ENCODE assay signal across 11 mouse cellular contexts in the genomic region with DNA sequence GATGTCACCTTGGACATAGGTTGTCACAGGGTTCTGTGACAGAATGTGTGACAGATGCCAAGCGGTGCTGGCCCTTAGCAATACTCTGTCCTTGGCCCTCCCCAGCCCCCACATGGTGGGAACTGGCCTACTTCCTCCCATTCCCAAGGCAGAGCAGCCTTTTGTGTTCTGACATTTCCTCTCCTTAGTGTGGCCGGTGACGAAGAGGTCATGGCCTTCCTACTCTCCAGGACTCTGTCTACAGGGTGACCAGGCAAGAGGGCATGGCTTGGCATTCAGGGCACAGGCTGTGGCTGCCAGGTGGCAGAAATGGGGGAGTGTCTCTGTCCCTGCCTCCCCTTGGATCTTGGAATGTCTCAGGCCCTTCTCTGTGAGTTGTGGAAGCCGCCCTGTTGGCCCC. TPM values are rescaled to one million over a fixed set of nuclear protein-coding genes. Genes with fewer than 3 reads are reported as not detected.
DNase-seq lines count a peak whose midpoint lies in the region; ATAC-seq and TF ChIP-seq lines count a peak whose summit lies in the region.
"Had no signal": no experiment of that assay in that cellular context is flagged by ENCODE, and none has a peak within 500 bp of the region (broad histone marks: within the 10 kb centered on the region; RNA-seq: fewer than 3 reads in every experiment).

No protein-coding gene starts in this region.

- peak overlapping the region; percentile 5 for H3K4me3 ChIP-seq in gastrocnemius, adult 2 months
- no peak overlapping the region for H3K4me3 ChIP-seq in neural tube, embryonic 15.5 days (replicated peaks)
- H3K4me3 ChIP-seq in myocyte, result no peak overlapping the region

- peak; percentile 38 for DNase-seq in gastrocnemius, adult 2 months
- DNase-seq in gastrocnemius, postnatal 36 days, result no peak
- DNase-seq in neural tube, embryonic 10.5 days (ENCODE audit: extremely low spot score, low spot score), result no peak
- peak; percentile 43 for DNase-seq in heart, postnatal 4 days
- DNase-seq in retina, postnatal 1 day, result no peak
- DNase-seq in Muller cell, postnatal 12 days (ENCODE audit: inconsistent ontology term), result no peak
- DNase-seq: thymus, postnatal 25 days had no signal

- H3K9me3 ChIP-seq in neural tube, embryonic 15.5 days (replicated peaks), result no peaks in the 10 kb centered on the region

- no peak for ATAC-seq in neural tube, embryonic 15.5 days (ENCODE audit: low FRiP score)

- TF ChIP-seq POLR2A in myocyte (IDR thresholded peaks at IDR 0.05; ENCODE audit: insufficient read length, low read depth), result no peak

- intact Hi-C loops in gastrocnemius, adult 2 months (cut with DNase I), result no loop called here
- intact Hi-C loops in gastrocnemius, postnatal 36 days (cut with DNase I), result no loop called here

- peaks cover 88% of the 10 kb centered on the region for H3K79me2 ChIP-seq in myocyte (ENCODE audit: control insufficient read depth, insufficient read depth)

- H3K27me3 ChIP-seq in neural tube, embryonic 15.5 days (replicated peaks), result no peaks in the 10 kb centered on the region
- no peaks in the 10 kb centered on the region for H3K27me3 ChIP-seq in myocyte (ENCODE audit: control insufficient read depth, insufficient read depth, insufficient read length)

- peak overlapping the region; percentile 77 for H3K27ac ChIP-seq in gastrocnemius, adult 2 months
- 0 out of 2 replicates have a peak overlapping the region, but pooled peaks have one; percentile 10 for H3K27ac ChIP-seq in neural tube, embryonic 15.5 days (replicated peaks)

- peaks cover 61% of the 10 kb centered on the region for H3K4me1 ChIP-seq in neural tube, embryonic 15.5 days

- H3K9ac ChIP-seq in neural tube, embryonic 15.5 days (replicated peaks), result no peak overlapping the region

- H3K4me2 ChIP-seq in neural tube, embryonic 15.5 days, result no peak overlapping the region
- peak overlapping the region; percentile 47 for H3K4me2 ChIP-seq in myocyte (ENCODE audit: low read depth)

- no peak for TF ChIP-seq CTCF in gastrocnemius, adult 2 months (IDR thresholded peaks at IDR 0.05)

- H3ac ChIP-seq in myocyte (ENCODE audit: control insufficient read depth, insufficient read length), result no peak overlapping the region

- WGBS in neural tube, embryonic 15.5 days, result 77% methylated on average over 4 of the region's 4 CpGs

- H3K36me3 ChIP-seq in neural tube, embryonic 15.5 days, result no peaks in the 10 kb centered on the region
- no peaks in the 10 kb centered on the region for H3K36me3 ChIP-seq in myocyte (ENCODE audit: control insufficient read depth, insufficient read depth)

TF ChIP-seq in myocyte, 11 proteins besides CTCF, POLR2A, EP300 and RAD21:
- peak in 1 of 3 experiments; percentile 30 for TF ChIP-seq MYOD1 (IDR thresholded peaks at IDR 0.05; ENCODE audit: control insufficient read depth in 1 of 3, insufficient read length in 2 of 3, low read depth in 2 of 3)
- TF ChIP-seq TCF3 (IDR thresholded peaks at IDR 0.05; ENCODE audit: insufficient read length, low read depth), result no peak
- TF ChIP-seq MYOG (IDR thresholded peaks at IDR 0.05; ENCODE audit: control insufficient read depth in 1 of 3, insufficient read depth in 1 of 3, insufficient read length in 2 of 3, low read depth in 2 of 3), result peak in 1 of 3 experiments; percentile 45

RNA-seq across cellular contexts. Expression of a gene that starts 15.6 kb away (rescaled TPM):
- not detected for total RNA-seq in gastrocnemius, adult 2 months (2021)
- not detected for total RNA-seq in gastrocnemius, postnatal 36 days (2021)
- not detected in 2 replicates for polyA plus RNA-seq in neural tube, embryonic 15.5 days (2015; fragmentation: Nextera tagmentation; extraction: Ambion mirVana)
- not detected for total RNA-seq in heart, postnatal 4 days (2021)
- 0.06 TPM for polyA plus RNA-seq in myocyte (2012; fragmentation: generic; extraction: Trizol)
- total RNA-seq: adrenal gland, adult 18-20 months; gastrocnemius, adult 18-20 months had no signal

RNA-seq across cellular contexts. Expression of a gene that starts 35.3 kb away (rescaled TPM):
- 10 to 100 TPM; 58.2 to 75.6 TPM for total RNA-seq in gastrocnemius, adult 2 months (2021)
- 10 to 100 TPM; 63.9 to 75.8 TPM for total RNA-seq in gastrocnemius, postnatal 36 days (2021)
- 29.5 and 34.9 TPM in 2 replicates for polyA plus RNA-seq in neural tube, embryonic 15.5 days (2015; fragmentation: Nextera tagmentation; extraction: Ambion mirVana)
- 10 to 100 TPM; 15.1 to 15.4 TPM for total RNA-seq in heart, postnatal 4 days (2021)
- polyA plus RNA-seq in myocyte (2012; fragmentation: generic; extraction: Trizol), result 12.0 TPM

RNA-seq across cellular contexts. Expression of a gene that starts 57.0 kb away (rescaled TPM):
- total RNA-seq in gastrocnemius, adult 2 months (2021), result 1 to 10 TPM; 2.1 to 2.5 TPM
- total RNA-seq in gastrocnemius, postnatal 36 days (2021), result 1 to 10 TPM; 2.0 to 2.1 TPM
- polyA plus RNA-seq in neural tube, embryonic 15.5 days (2015; fragmentation: Nextera tagmentation; extraction: Ambion mirVana), result 4.5 and 5.2 TPM in 2 replicates
- total RNA-seq in heart, postnatal 4 days (2021), result 10 to 100 TPM; 14.2 to 14.6 TPM
- polyA plus RNA-seq in myocyte (2012; fragmentation: generic; extraction: Trizol), result 12.1 TPM

Comparison
In these comparisons a context has a peak if more than half of its experiments do, and no peak if none do; other contexts are left out.
1. DNase-seq: peak in gastrocnemius, adult 2 months (single experiment) and heart, postnatal 4 days (single experiment); none in gastrocnemius, postnatal 36 days (0 of 2), neural tube, embryonic 10.5 days (single experiment), retina, postnatal 1 day (single experiment) and Muller cell, postnatal 12 days (single experiment).
2. RNA of a gene that starts 57.0 kb away (total RNA-seq): 14.2 to 14.6 TPM in heart, postnatal 4 days; 2.1 to 2.5 TPM in gastrocnemius, adult 2 months and 2.0 to 2.1 TPM in gastrocnemius, postnatal 36 days; every median in the first group is over 4 times any median in the second.